Mouse (Mus musculus): ENCODE data around the gene Btn1a1. TPM values are rescaled to one million over a fixed set of nuclear protein-coding genes. Genes with fewer than 3 reads are reported as not detected.

Gene Btn1a1
- total RNA-seq, 2 experiments from 2014 or later = not detected

GRCm38 (mm10) chr13:23431351-23431771 lies 34.3 kb downstream of the Btn1a1 start:
- no peak for TF ChIP-seq CTCF (conservative IDR thresholded peaks at IDR 0.05)
- peak overlapping the region; percentile 83 for H3K27ac ChIP-seq
- DNase-seq (ENCODE audit: low spot score in 2 of 2) = peak; percentile 83 to 85
- H3K4me3 ChIP-seq = peak overlapping the region; percentile 77

- Histone ChIP-seq H3K4me3 (peak overlapping the region; percentile 77), H3K27ac (peak overlapping the region; percentile 83)
- DNase-seq (ENCODE audit: low spot score in 2 of 2) = peak; percentile 74 to 86
- TF ChIP-seq CTCF (conservative IDR thresholded peaks at IDR 0.05) = peak; percentile 78
These were observed 35.0 kb downstream of the Btn1a1 start for GRCm38 (mm10) chr13:23430734-23431133.

- peak overlapping the region; percentile 83 for H3K27ac ChIP-seq
- no peak for DNase-seq (ENCODE audit: low spot score in 2 of 2)
- no peak for TF ChIP-seq CTCF (conservative IDR thresholded peaks at IDR 0.05)
- peak overlapping the region; percentile 77 for H3K4me3 ChIP-seq
These were observed 35.8 kb downstream of the Btn1a1 start for GRCm38 (mm10) chr13:23429771-23430380.

- no peak overlapping the region for H3K27ac ChIP-seq
- no peak for TF ChIP-seq CTCF (conservative IDR thresholded peaks at IDR 0.05)
- no peak for DNase-seq (ENCODE audit: low spot score in 2 of 2)
- no peak overlapping the region for H3K4me3 ChIP-seq
These were observed 37.3 kb downstream of the Btn1a1 start for GRCm38 (mm10) chr13:23428166-23428993.

GRCm38 (mm10) chr13:23427401-23427910 lies 38.2 kb downstream of the Btn1a1 start:
- DNase-seq (ENCODE audit: low spot score in 2 of 2) = no peak
- Histone ChIP-seq H3K27ac (no peak overlapping the region), H3K4me3 (no peak overlapping the region)
- TF ChIP-seq CTCF (conservative IDR thresholded peaks at IDR 0.05) = no peak

GRCm38 (mm10) chr13:23426922-23427321 lies 38.8 kb downstream of the Btn1a1 start:
- TF ChIP-seq CTCF (conservative IDR thresholded peaks at IDR 0.05) = no peak
- Histone ChIP-seq H3K4me3 (no peak overlapping the region), H3K27ac (no peak overlapping the region)
- peak in 1 of 2 experiments; percentile 36 for DNase-seq (ENCODE audit: low spot score in 2 of 2)

- no peak overlapping the region for H3K27ac ChIP-seq
- no peak for TF ChIP-seq CTCF (conservative IDR thresholded peaks at IDR 0.05)
- peak in 1 of 2 experiments; percentile 48 for DNase-seq (ENCODE audit: low spot score in 2 of 2)
- H3K4me3 ChIP-seq = no peak overlapping the region
These were observed 39.4 kb downstream of the Btn1a1 start for GRCm38 (mm10) chr13:23426335-23426734.

- TF ChIP-seq CTCF (conservative IDR thresholded peaks at IDR 0.05) = no peak
- Histone ChIP-seq H3K4me3 (no peak overlapping the region), H3K27ac (no peak overlapping the region)
- DNase-seq (ENCODE audit: low spot score in 2 of 2) = peak; percentile 69 to 74
These were observed 40.2 kb downstream of the Btn1a1 start for GRCm38 (mm10) chr13:23425505-23425904.

GRCm38 (mm10) chr13:23424494-23425325 lies 41.0 kb downstream of the Btn1a1 start:
- peak overlapping the region; percentile 95 for H3K4me3 ChIP-seq
- peak; percentile 82 to 88 for DNase-seq (ENCODE audit: low spot score in 2 of 2)
- TF ChIP-seq CTCF (conservative IDR thresholded peaks at IDR 0.05) = peak; percentile 96
- H3K27ac ChIP-seq = peak overlapping the region; percentile 40

- TF ChIP-seq CTCF (conservative IDR thresholded peaks at IDR 0.05) = no peak
- Histone ChIP-seq H3K27ac (peak overlapping the region; percentile 85), H3K4me3 (peak overlapping the region; percentile 95)
- no peak for DNase-seq (ENCODE audit: low spot score in 2 of 2)
These were observed 41.7 kb downstream of the Btn1a1 start for GRCm38 (mm10) chr13:23424052-23424380.

GRCm38 (mm10) chr13:23423286-23424051 lies 42.2 kb downstream of the Btn1a1 start, which contains the start of gene Abt1:
TSS of gene Abt1 (minus strand) at chr13:23423866.
- TF ChIP-seq CTCF (conservative IDR thresholded peaks at IDR 0.05) = peak; percentile 35
- Histone ChIP-seq H3K4me3 (peak within 1 kb of the TSS; percentile 95), H3K27ac (peak within 1 kb of the TSS; percentile 85)
- DNase-seq (ENCODE audit: low spot score in 2 of 2) = peak; percentile 92 to 98

- no peak for TF ChIP-seq CTCF (conservative IDR thresholded peaks at IDR 0.05)
- DNase-seq (ENCODE audit: low spot score in 2 of 2) = no peak
- Histone ChIP-seq H3K4me3 (no peak overlapping the region; the same call in 1 of the 2 replicates), H3K27ac (no peak overlapping the region)
These were observed 43.4 kb downstream of the Btn1a1 start for GRCm38 (mm10) chr13:23422351-23422750.
